Mouse (Mus musculus): ENCODE measurements around the gene Egfr. TPM values are rescaled to one million over a fixed set of nuclear protein-coding genes. Genes with fewer than 3 reads are reported as not detected.
A peak's percentile ranks its signal among the peaks of the same experiment; 100 is the strongest.

The Egfr gene
- polyA plus RNA-seq, 1 experiment from 2014 or later: 9.2 TPM

- WGBS: 27% methylated on average over 2 of the region's 2 CpGs
- no peak for TF ChIP-seq CTCF (IDR thresholded peaks at IDR 0.05; ENCODE audit: low read depth)
- Histone ChIP-seq H3K36me3 (ENCODE audit: insufficient read depth) (no peaks in the 10 kb centered on the region), H3K9ac (no peak overlapping the region), H3K9me3 (ENCODE audit: low read depth, low read length) (no peaks in the 10 kb centered on the region), H3K27me3 (ENCODE audit: insufficient read depth, low read length) (no peaks in the 10 kb centered on the region), H3K4me1 (ENCODE audit: insufficient read depth) (0 out of 2 replicates have a peak, but pooled peaks cover under 1% of the 10 kb centered on the region), H3K4me3 (ENCODE audit: low read depth, low read length) (no peak overlapping the region), H3K4me2 (no peak overlapping the region), H3K27ac (ENCODE audit: low read depth) (no peak overlapping the region)
- ATAC-seq (ENCODE audit: insufficient read depth) (no peak), DNase-seq (no peak)
Observed at GRCm38 (mm10) chr11:16776967-16777366, 25.0 kb downstream of the Egfr start.

DNA sequence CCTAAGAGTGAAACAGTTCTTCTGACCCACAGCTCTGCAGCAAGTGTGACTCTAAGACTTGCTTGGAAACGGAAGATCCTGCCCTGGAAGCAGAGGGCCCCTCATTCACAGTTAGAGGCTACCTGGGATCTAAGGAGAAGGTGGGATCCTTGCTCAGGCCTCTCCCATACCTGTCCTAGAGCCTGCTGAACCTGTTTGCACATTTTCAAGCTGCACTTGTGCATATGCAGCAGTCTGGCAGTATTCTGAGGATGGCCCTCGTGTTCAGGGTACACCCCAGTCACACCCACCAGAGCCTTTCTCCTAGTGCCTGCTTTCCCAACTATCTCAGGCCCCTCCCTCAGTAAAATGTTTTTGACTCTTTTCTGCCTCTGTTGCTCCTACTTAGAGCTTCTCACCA, 29.6 kb downstream of the Egfr start:
- Histone ChIP-seq H3K4me3 (ENCODE audit: low read depth, low read length) (no peak overlapping the region), H3K27ac (ENCODE audit: low read depth) (no peak overlapping the region), H3K4me2 (no peak overlapping the region), H3K9me3 (ENCODE audit: low read depth, low read length) (no peaks in the 10 kb centered on the region), H3K4me1 (ENCODE audit: insufficient read depth) (peaks cover 10% of the 10 kb centered on the region), H3K36me3 (ENCODE audit: insufficient read depth) (no peaks in the 10 kb centered on the region), H3K9ac (no peak overlapping the region), H3K27me3 (ENCODE audit: insufficient read depth, low read length) (no peaks in the 10 kb centered on the region)
- TF ChIP-seq CTCF (IDR thresholded peaks at IDR 0.05; ENCODE audit: low read depth): no peak
- 51% methylated on average over 2 of the region's 2 CpGs for WGBS
- DNase-seq (no peak), ATAC-seq (ENCODE audit: insufficient read depth) (no peak)

- Histone ChIP-seq H3K9me3 (ENCODE audit: low read depth, low read length) (no peaks in the 10 kb centered on the region), H3K36me3 (ENCODE audit: insufficient read depth) (no peaks in the 10 kb centered on the region), H3K4me1 (ENCODE audit: insufficient read depth) (peaks cover 10% of the 10 kb centered on the region), H3K27me3 (ENCODE audit: insufficient read depth, low read length) (no peaks in the 10 kb centered on the region), H3K4me2 (no peak overlapping the region), H3K4me3 (ENCODE audit: low read depth, low read length) (no peak overlapping the region), H3K9ac (no peak overlapping the region), H3K27ac (ENCODE audit: low read depth) (peak overlapping the region; percentile 71; the same call in 1 of the 2 replicates)
- no peak for TF ChIP-seq CTCF (IDR thresholded peaks at IDR 0.05; ENCODE audit: low read depth)
- 32% methylated on average over 8 of the region's 8 CpGs for WGBS
- ATAC-seq (ENCODE audit: insufficient read depth): peak; percentile 86; the same call in 1 of the 2 replicates
- DNase-seq: peak; percentile 66
Observed at GRCm38 (mm10) chr11:16783926-16784659, 32.1 kb downstream of the Egfr start.

DNA sequence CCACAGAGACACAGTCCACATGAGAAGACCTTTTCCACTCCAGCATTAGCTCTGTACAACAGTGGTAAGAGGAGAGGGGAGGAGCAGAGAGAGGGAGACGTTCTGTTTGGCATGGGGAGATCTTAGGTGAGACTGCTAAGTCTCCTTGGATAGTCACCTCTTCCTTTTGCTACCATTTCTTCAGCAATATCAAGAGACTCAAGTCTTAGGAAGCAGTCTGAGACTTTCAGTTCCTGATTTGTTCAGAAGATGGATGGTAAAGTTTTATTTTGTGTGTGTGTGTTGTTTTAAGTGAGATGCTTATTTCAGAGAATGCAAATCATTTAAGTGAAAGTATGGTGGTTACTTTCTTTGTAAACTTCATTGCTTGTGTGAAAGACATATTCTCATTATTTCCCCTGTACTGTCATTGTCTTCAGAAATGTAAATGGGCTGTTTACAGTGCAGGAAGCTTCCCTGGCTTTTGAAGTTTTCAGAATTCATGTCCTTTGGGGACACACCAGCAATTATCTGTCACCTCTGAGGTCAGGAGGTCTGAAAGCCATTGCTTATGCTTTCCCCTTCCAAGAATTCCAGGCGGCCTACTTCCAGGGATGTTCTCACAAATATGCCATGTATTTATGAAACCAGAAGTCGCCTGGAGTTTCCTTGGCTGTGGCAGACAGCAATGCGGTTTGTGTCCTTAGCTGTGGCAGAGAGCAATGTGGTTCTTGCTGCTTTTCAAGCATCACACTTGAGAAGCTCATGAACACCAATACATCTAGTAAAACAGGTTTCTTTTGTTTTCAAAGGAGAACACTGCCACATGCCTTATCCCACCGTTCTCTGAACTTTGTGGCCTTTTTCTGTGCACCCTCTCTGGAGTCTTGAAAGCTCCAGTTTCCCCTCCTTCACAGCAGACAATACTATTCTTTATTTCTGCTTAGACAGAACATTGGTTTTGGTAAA, 40.9 kb downstream of the Egfr start:
- Histone ChIP-seq H3K4me2 (no peak overlapping the region), H3K36me3 (ENCODE audit: insufficient read depth) (no peaks in the 10 kb centered on the region), H3K27ac (ENCODE audit: low read depth) (peak overlapping the region; percentile 38; the same call in 1 of the 2 replicates), H3K4me3 (ENCODE audit: low read depth, low read length) (no peak overlapping the region), H3K27me3 (ENCODE audit: insufficient read depth, low read length) (no peaks in the 10 kb centered on the region), H3K9ac (no peak overlapping the region), H3K9me3 (ENCODE audit: low read depth, low read length) (no peaks in the 10 kb centered on the region), H3K4me1 (ENCODE audit: insufficient read depth) (peaks cover 21% of the 10 kb centered on the region; the same call in 1 of the 2 replicates)
- ATAC-seq (ENCODE audit: insufficient read depth) (0 out of 2 replicates have a peak, but pooled peaks have one; percentile 36), DNase-seq (peak; percentile 60)
- 22% methylated on average over 5 of the region's 5 CpGs for WGBS
- no peak for TF ChIP-seq CTCF (IDR thresholded peaks at IDR 0.05; ENCODE audit: low read depth)

GRCm38 (mm10) chr11:16795012-16795411, 43.0 kb downstream of the Egfr start:
- Histone ChIP-seq H3K9me3 (ENCODE audit: low read depth, low read length) (no peaks in the 10 kb centered on the region), H3K36me3 (ENCODE audit: insufficient read depth) (no peaks in the 10 kb centered on the region), H3K4me3 (ENCODE audit: low read depth, low read length) (no peak overlapping the region), H3K4me1 (ENCODE audit: insufficient read depth) (peaks cover 21% of the 10 kb centered on the region; the same call in 1 of the 2 replicates), H3K27ac (ENCODE audit: low read depth) (no peak overlapping the region), H3K27me3 (ENCODE audit: insufficient read depth, low read length) (no peaks in the 10 kb centered on the region), H3K4me2 (no peak overlapping the region), H3K9ac (no peak overlapping the region)
- no peak for TF ChIP-seq CTCF (IDR thresholded peaks at IDR 0.05; ENCODE audit: low read depth)
- ATAC-seq (ENCODE audit: insufficient read depth) (no peak), DNase-seq (no peak)

GRCm38 (mm10) chr11:16795513-16795912, 43.5 kb downstream of the Egfr start:
- DNase-seq (no peak), ATAC-seq (ENCODE audit: insufficient read depth) (no peak)
- H3K4me3 ChIP-seq (ENCODE audit: low read depth, low read length): no peak overlapping the region
- H3K9me3 ChIP-seq (ENCODE audit: low read depth, low read length): no peaks in the 10 kb centered on the region
- no peaks in the 10 kb centered on the region for H3K27me3 ChIP-seq (ENCODE audit: insufficient read depth, low read length)
- H3K4me2 ChIP-seq: no peak overlapping the region
- no peak overlapping the region for H3K27ac ChIP-seq (ENCODE audit: low read depth)
- H3K9ac ChIP-seq: no peak overlapping the region
- H3K36me3 ChIP-seq (ENCODE audit: insufficient read depth): no peaks in the 10 kb centered on the region
- 70% methylated on average over 6 of the region's 6 CpGs for WGBS
- H3K4me1 ChIP-seq (ENCODE audit: insufficient read depth): peaks cover 21% of the 10 kb centered on the region; the same call in 1 of the 2 replicates
- TF ChIP-seq CTCF (IDR thresholded peaks at IDR 0.05; ENCODE audit: low read depth): no peak

DNA sequence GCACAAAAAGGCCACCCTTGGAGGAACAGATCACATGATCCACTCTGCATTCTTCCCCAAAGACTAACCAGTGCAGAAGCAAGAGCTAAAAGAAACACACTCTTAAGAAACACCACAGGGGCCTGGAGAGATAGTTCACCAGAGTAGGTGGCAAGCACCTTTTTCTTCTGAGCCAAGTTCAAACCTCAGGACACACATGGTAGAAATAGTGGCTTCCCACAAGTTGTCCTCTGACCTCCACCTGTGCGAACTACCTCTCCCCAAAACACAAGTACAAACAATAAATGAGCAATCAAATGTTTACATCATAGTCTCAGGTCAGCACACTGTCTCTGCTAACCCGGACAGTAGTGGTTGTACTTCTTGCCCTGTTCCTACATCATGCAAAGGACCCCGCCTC, 45.5 kb downstream of the Egfr start:
- no peak overlapping the region for H3K4me3 ChIP-seq (ENCODE audit: low read depth, low read length)
- no peak overlapping the region for H3K27ac ChIP-seq (ENCODE audit: low read depth)
- H3K4me2 ChIP-seq: no peak overlapping the region
- peak; percentile 42; the same call in 1 of the 2 replicates for ATAC-seq (ENCODE audit: insufficient read depth)
- H3K27me3 ChIP-seq (ENCODE audit: insufficient read depth, low read length): no peaks in the 10 kb centered on the region
- no peaks in the 10 kb centered on the region for H3K9me3 ChIP-seq (ENCODE audit: low read depth, low read length)
- peaks cover 18% of the 10 kb centered on the region; the same call in 1 of the 2 replicates for H3K4me1 ChIP-seq (ENCODE audit: insufficient read depth)
- DNase-seq: no peak
- 59% methylated on average over 3 of the region's 3 CpGs for WGBS
- H3K36me3 ChIP-seq (ENCODE audit: insufficient read depth): no peaks in the 10 kb centered on the region
- TF ChIP-seq CTCF (IDR thresholded peaks at IDR 0.05; ENCODE audit: low read depth): no peak
- no peak overlapping the region for H3K9ac ChIP-seq
